Mouse (Mus musculus) neural tube, embryonic 13.5 days (tissue): ENCODE results near the gene Gabrp. TPM values are rescaled to one million over a fixed set of nuclear protein-coding genes. Genes with fewer than 3 reads are reported as not detected.

Experiments
- ATAC-seq: fragments of 200-750 bp; cut with Nextera tagmentation; 2 replicates; pipeline ENCODE4 v1.8.0; 2017; ENCODE audit warnings: low read depth, mild to moderate bottlenecking, moderate TSS enrichment, moderate library complexity
- H3K27ac ChIP-seq: fragments of 300-500 bp; sonication (generic); replicated peaks from 2 replicates; pipeline ENCODE4 v1.5.1; 2015; ENCODE audit warnings: moderate library complexity, mild to moderate bottlenecking, inconsistent platforms
- H3K27me3 ChIP-seq: fragments of 300-500 bp; sonication (generic); 2 replicates; pipeline ENCODE4 v1.6.1; 2015; ENCODE audit warnings: mild to moderate bottlenecking, inconsistent platforms
- H3K36me3 ChIP-seq: fragments of 300-500 bp; sonication (generic); 2 replicates; pipeline ENCODE4 v1.6.1; 2015; ENCODE audit warnings: mild to moderate bottlenecking, inconsistent platforms
- H3K4me1 ChIP-seq: fragments of 300-500 bp; sonication (generic); replicated peaks from 2 replicates; pipeline ENCODE4 v1.6.1; 2015; ENCODE audit warnings: inconsistent platforms
- H3K4me2 ChIP-seq: fragments of 300-500 bp; sonication (generic); 2 replicates; pipeline ENCODE4 v1.6.1; 2015; ENCODE audit warnings: inconsistent platforms, mild to moderate bottlenecking, moderate library complexity
- H3K4me3 ChIP-seq: fragments of 300-500 bp; sonication (generic); 2 replicates; pipeline ENCODE4 v1.5.1; 2015; ENCODE audit warnings: mild to moderate bottlenecking, inconsistent platforms
- H3K9ac ChIP-seq: fragments of 300-500 bp; sonication (generic); 2 replicates; pipeline ENCODE4 v1.6.1; 2015; ENCODE audit warnings: moderate library complexity, mild to moderate bottlenecking, inconsistent platforms
- H3K9me3 ChIP-seq: fragments of 300-500 bp; sonication (generic); 2 replicates; pipeline ENCODE4 v1.6.1; 2016; ENCODE audit warnings: inconsistent platforms
- WGBS: fragments of 180-500 bp; shearing (Covaris S2); methylation state at CpG from one replicate; pipeline ENCODE4 v1.1.7; 2015; 5-methylcytosine and 5-hydroxymethylcytosine counted together
- polyA plus RNA-seq: library from polyadenylated mRNA; unstranded; fragments of >200 nt; fragmentation: Nextera tagmentation; extraction: Ambion mirVana; gene quantifications from 2 replicates; pipeline ENCODE4 v1.2.1, GENCODE M21; 2015

Gene Gabrp
- 0.15 and 0.74 TPM in 2 replicates for polyA plus RNA-seq

DNA sequence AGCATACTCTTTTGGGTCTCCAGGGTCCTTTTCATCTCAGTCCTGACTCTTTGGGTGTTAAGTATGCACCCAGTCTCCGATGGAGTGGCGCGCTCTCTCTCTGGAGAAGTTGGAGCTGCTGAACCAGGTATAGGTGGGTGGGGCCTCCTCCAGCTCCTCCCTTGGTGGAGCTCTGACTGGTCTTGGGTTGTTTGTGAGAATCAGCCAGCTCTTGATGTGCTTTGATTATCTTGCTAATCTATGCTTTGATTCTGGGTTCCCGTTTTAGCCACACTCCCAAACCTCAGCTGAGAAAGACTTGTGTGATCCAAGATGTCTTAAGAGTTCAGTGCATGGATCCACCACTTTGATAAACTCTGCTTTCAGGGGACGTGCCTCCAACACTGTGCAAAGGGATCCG lies at the start of gene Gabrp:
Gene Gabrp (minus strand): TSS at position 101 of the 400 bp plus-strand sequence.
- Histone ChIP-seq H3K9me3 (no peaks in the 10 kb centered on the region), H3K36me3 (no peaks in the 10 kb centered on the region), H3K9ac (no peak within 1 kb of the TSS), H3K4me1 (no peaks in the 10 kb centered on the region), H3K4me3 (no peak within 1 kb of the TSS), H3K4me2 (no peak within 1 kb of the TSS), H3K27ac (no peak within 1 kb of the TSS), H3K27me3 (no peaks in the 10 kb centered on the region)
- ATAC-seq, result no peak
- 66% methylated on average over 6 of the region's 6 CpGs for WGBS

GRCm38 (mm10) chr11:33627136-33627742 lies 48.5 kb upstream of the Gabrp start:
- no peak overlapping the region for H3K4me2 ChIP-seq

GRCm38 (mm10) chr11:33614218-33614617 lies 35.5 kb upstream of the Gabrp start:
- peak; percentile 76; the same call in 1 of the 2 replicates for ATAC-seq
- WGBS, result 7% methylated on average over 15 of the region's 15 CpGs

More at GRCm38 (mm10) chr11:33627136-33627742, 48.5 kb upstream of the Gabrp start:
- Histone ChIP-seq H3K4me1 (no peaks in the 10 kb centered on the region), H3K27me3 (no peaks in the 10 kb centered on the region), H3K9ac (no peak overlapping the region), H3K36me3 (no peaks in the 10 kb centered on the region), H3K9me3 (no peaks in the 10 kb centered on the region), H3K27ac (no peak overlapping the region), H3K4me3 (no peak overlapping the region)
- no peak for ATAC-seq
- 83% methylated on average over 4 of the region's 4 CpGs for WGBS

DNA sequence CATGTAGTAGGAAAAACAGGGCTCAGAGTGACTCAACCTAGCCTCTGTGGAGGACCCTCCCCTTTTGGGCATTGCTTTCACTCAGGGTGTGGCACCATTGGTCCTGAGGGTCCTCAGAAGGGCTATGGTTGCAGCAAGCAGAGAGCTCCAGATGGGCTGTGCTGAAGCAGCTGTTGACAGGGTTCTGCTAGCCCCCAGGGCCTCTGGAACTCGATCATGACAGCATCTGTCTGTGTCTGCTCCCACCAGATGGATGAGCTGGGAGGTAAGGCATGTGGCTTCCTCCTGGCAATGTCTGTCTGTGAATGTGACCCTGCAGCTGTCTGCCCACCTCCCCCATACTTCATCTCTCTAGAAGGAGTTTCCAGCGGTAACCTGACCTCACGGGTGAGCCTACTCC lies 29.0 kb upstream of the Gabrp start:
- 0 out of 2 replicates have a peak, but pooled peaks have one; percentile 50 for ATAC-seq
- WGBS, result 44% methylated on average over 3 of the region's 3 CpGs
- no peak overlapping the region for H3K4me2 ChIP-seq
- H3K27ac ChIP-seq, result peak overlapping the region; percentile 54
- H3K27me3 ChIP-seq, result no peaks in the 10 kb centered on the region
- no peaks in the 10 kb centered on the region for H3K9me3 ChIP-seq
- no peak overlapping the region for H3K9ac ChIP-seq
- H3K4me3 ChIP-seq, result no peak overlapping the region
- H3K36me3 ChIP-seq, result no peaks in the 10 kb centered on the region
- no peaks in the 10 kb centered on the region for H3K4me1 ChIP-seq

More at GRCm38 (mm10) chr11:33614218-33614617, 35.5 kb upstream of the Gabrp start:
- no peak overlapping the region for H3K27ac ChIP-seq
- no peaks in the 10 kb centered on the region for H3K4me1 ChIP-seq
- no peak overlapping the region for H3K4me3 ChIP-seq
- H3K4me2 ChIP-seq, result no peak overlapping the region
- peaks cover 7% of the 10 kb centered on the region for H3K27me3 ChIP-seq
- H3K9ac ChIP-seq, result no peak overlapping the region
- H3K36me3 ChIP-seq, result no peaks in the 10 kb centered on the region
- no peaks in the 10 kb centered on the region for H3K9me3 ChIP-seq

DNA sequence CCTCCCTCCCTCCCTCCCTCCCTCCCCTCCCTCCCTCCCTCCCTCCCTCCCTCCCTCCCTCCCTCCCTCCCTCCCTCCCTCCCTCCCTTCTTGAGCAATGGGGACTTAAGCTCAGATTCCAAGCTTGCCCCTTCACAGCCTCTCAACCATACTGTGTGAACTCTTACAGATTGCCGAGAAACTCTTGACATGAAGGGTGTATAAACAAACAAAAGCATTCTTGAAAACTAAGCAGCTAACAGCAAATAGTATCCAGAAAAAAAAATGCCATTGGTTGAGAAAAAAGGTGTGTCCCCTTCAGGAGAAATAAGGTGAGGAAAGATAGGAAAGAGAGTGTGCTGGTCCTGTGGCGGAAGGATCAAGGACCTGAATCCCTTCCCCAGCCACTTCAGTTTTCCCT lies 24.4 kb upstream of the Gabrp start:
- Histone ChIP-seq H3K4me1 (peaks cover 9% of the 10 kb centered on the region; the same call in 1 of the 2 replicates), H3K9me3 (no peaks in the 10 kb centered on the region), H3K27me3 (no peaks in the 10 kb centered on the region), H3K9ac (no peak overlapping the region), H3K27ac (no peak overlapping the region), H3K36me3 (no peaks in the 10 kb centered on the region), H3K4me3 (no peak overlapping the region), H3K4me2 (no peak overlapping the region)
- no peak for ATAC-seq
- 85% methylated on average over 2 of the region's 2 CpGs for WGBS

DNA sequence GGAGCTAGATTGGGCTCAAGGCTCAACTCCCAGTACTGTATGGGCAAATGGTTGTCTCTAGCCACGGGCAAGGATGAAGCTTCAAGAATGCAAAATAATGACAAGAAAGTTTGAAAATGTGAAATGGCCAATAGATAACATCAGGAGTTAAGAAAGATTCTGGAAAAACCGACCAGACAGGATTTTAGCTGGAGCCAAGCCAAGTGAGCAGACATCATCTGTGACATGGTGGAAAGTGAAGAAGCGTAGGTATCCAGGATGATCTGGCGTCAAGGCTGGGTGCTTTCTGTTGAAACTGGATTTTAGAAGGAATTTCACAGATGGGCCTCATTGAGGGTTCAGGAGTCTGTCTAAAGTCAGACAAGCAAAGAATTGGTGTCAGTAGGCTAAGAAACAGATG lies 20.2 kb upstream of the Gabrp start, which contains the start of gene D130052B06Rik:
Gene D130052B06Rik (plus strand): TSS at position 317 of the 400 bp plus-strand sequence.
- Histone ChIP-seq H3K9me3 (no peaks in the 10 kb centered on the region), H3K4me2 (no peak within 1 kb of the TSS), H3K4me1 (peaks cover 17% of the 10 kb centered on the region), H3K4me3 (no peak within 1 kb of the TSS), H3K9ac (no peak within 1 kb of the TSS), H3K27ac (no peak within 1 kb of the TSS), H3K27me3 (no peaks in the 10 kb centered on the region), H3K36me3 (no peaks in the 10 kb centered on the region)
- ATAC-seq, result no peak
- 81% methylated on average over 4 of the region's 4 CpGs for WGBS

- no peak overlapping the region for H3K4me2 ChIP-seq
- H3K4me1 ChIP-seq, result peaks cover 17% of the 10 kb centered on the region
- ATAC-seq, result 0 out of 2 replicates have a peak, but pooled peaks have one; percentile 19
- H3K9me3 ChIP-seq, result no peaks in the 10 kb centered on the region
- no peaks in the 10 kb centered on the region for H3K36me3 ChIP-seq
- no peak overlapping the region for H3K9ac ChIP-seq
- WGBS, result 64% methylated on average over 4 of the region's 4 CpGs
- no peak overlapping the region for H3K4me3 ChIP-seq
- no peak overlapping the region; the same call in 1 of the 2 replicates for H3K27ac ChIP-seq
- H3K27me3 ChIP-seq, result no peaks in the 10 kb centered on the region
Observed at GRCm38 (mm10) chr11:33596655-33597054, 17.9 kb upstream of the Gabrp start.

- no peak for ATAC-seq
Observed at GRCm38 (mm10) chr11:33592826-33593225, 14.1 kb upstream of the Gabrp start.

DNA sequence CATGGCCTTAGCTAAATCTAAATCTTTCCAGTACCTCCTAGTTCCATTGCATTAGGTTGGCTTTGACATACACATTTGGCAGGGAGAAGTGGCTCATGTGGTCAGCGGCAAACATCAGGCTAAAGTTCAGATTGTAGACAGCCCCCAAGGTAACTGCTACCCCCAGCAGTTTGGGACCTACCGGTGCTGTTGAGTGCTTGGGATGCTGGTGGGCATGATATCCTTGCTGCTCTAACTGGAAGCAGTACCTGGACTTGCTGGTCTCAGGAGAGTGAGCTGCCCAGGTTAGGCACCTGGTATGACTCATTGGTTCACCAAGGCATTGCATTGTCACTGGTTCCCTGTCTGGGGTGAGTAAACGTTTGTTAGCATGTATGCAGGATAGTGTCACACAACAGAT lies 12.0 kb upstream of the Gabrp start:
- Histone ChIP-seq H3K4me2 (no peak overlapping the region), H3K4me3 (no peak overlapping the region), H3K27ac (no peak overlapping the region), H3K4me1 (no peaks in the 10 kb centered on the region), H3K9ac (no peak overlapping the region), H3K27me3 (no peaks in the 10 kb centered on the region), H3K9me3 (no peaks in the 10 kb centered on the region), H3K36me3 (no peaks in the 10 kb centered on the region)
- WGBS, result 94% methylated on average over 3 of the region's 3 CpGs
- ATAC-seq, result no peak

More at GRCm38 (mm10) chr11:33592826-33593225, 14.1 kb upstream of the Gabrp start:
- Histone ChIP-seq H3K27me3 (no peaks in the 10 kb centered on the region), H3K4me3 (no peak overlapping the region), H3K36me3 (no peaks in the 10 kb centered on the region), H3K4me1 (peaks cover 8% of the 10 kb centered on the region), H3K9me3 (no peaks in the 10 kb centered on the region), H3K9ac (no peak overlapping the region), H3K4me2 (no peak overlapping the region), H3K27ac (no peak overlapping the region)
- 90% methylated on average over 4 of the region's 4 CpGs for WGBS

DNA sequence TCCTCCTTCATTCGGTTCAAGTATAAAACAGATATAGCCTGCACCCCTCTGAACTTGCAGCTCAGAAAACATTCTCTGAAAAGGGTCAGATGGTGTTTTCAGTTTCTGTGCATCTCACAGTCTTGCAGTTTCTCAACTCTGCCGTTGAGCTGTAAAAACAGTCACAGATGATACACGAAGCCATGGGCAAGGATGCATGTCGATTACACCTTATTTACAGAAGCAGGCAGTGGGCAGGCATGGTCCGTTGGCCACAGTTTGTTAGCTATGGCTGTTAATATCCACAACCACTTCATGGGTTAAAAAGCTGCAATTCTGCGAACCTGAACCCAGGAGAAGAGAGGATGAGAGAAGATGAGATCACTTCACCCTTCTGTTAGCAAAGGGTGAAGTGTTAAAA lies 7.9 kb upstream of the Gabrp start:
- WGBS, result 82% methylated on average over 6 of the region's 6 CpGs
- Histone ChIP-seq H3K4me1 (no peaks in the 10 kb centered on the region), H3K27ac (no peak overlapping the region), H3K36me3 (no peaks in the 10 kb centered on the region), H3K9ac (no peak overlapping the region), H3K27me3 (no peaks in the 10 kb centered on the region), H3K4me2 (no peak overlapping the region), H3K9me3 (no peaks in the 10 kb centered on the region), H3K4me3 (no peak overlapping the region)
- ATAC-seq, result no peak

- Histone ChIP-seq H3K4me1 (no peaks in the 10 kb centered on the region), H3K27ac (no peak overlapping the region), H3K4me2 (no peak overlapping the region), H3K9ac (no peak overlapping the region), H3K36me3 (no peaks in the 10 kb centered on the region), H3K4me3 (no peak overlapping the region), H3K9me3 (no peaks in the 10 kb centered on the region), H3K27me3 (no peaks in the 10 kb centered on the region)
- WGBS, result 68% methylated on average over 3 of the region's 3 CpGs
- ATAC-seq, result no peak
Observed at GRCm38 (mm10) chr11:33579621-33580020, 862 bp upstream of the Gabrp start.

DNA sequence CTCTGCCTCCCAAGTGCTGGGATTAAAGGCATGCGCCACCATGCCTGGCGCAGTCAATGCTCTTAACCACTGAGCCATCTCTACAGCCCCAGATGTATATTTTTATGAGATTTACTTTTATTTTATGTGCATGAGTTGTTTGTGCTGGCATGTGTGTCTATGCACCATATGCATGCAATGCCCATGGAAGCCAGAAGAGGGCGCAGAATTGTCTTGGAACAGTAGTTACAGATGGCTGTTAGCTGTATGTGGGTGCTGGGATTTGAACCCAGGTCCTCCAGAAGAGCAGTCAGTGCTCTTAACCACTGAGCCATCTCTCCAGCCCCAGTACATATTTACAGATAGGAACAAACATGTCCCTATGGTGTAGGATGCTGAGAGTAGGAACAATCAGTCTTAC lies 3.8 kb downstream of the Gabrp start:
- no peaks in the 10 kb centered on the region for H3K36me3 ChIP-seq
- no peak overlapping the region for H3K4me2 ChIP-seq
- H3K9ac ChIP-seq, result no peak overlapping the region
- no peaks in the 10 kb centered on the region for H3K27me3 ChIP-seq
- no peaks in the 10 kb centered on the region for H3K4me1 ChIP-seq
- no peak overlapping the region for H3K4me3 ChIP-seq
- 83% methylated on average over 3 of the region's 3 CpGs for WGBS
- H3K27ac ChIP-seq, result no peak overlapping the region
- no peaks in the 10 kb centered on the region; the same call in 1 of the 2 replicates for H3K9me3 ChIP-seq
- no peak for ATAC-seq

GRCm38 (mm10) chr11:33570413-33570812 lies 8.3 kb downstream of the Gabrp start:
- no peaks in the 10 kb centered on the region for H3K36me3 ChIP-seq
- no peak overlapping the region for H3K4me3 ChIP-seq
- H3K27ac ChIP-seq, result no peak overlapping the region
- ATAC-seq, result no peak
- H3K9ac ChIP-seq, result no peak overlapping the region
- no peaks in the 10 kb centered on the region for H3K27me3 ChIP-seq
- H3K4me2 ChIP-seq, result no peak overlapping the region
- no peaks in the 10 kb centered on the region for H3K4me1 ChIP-seq
- no peaks in the 10 kb centered on the region; the same call in 1 of the 2 replicates for H3K9me3 ChIP-seq
